Mouse (Mus musculus) liver, embryonic 15.5 days (tissue): Measurements from ENCODE around the gene Gpr153. TPM values are rescaled to one million over a fixed set of nuclear protein-coding genes. Genes with fewer than 3 reads are reported as not detected.
A peak's percentile ranks its signal among the peaks of the same experiment; 100 is the strongest.

Source experiments
- ATAC-seq: fragments of 200-750 bp; cut with Nextera tagmentation; 2 replicates; pipeline ENCODE4 v1.8.0; 2017; ENCODE audit warnings: moderate number of reproducible peaks, mild to moderate bottlenecking, moderate library complexity; ENCODE audit not compliant: insufficient read depth
- H3K27ac ChIP-seq: fragments of 300-500 bp; sonication (generic); replicated peaks from 2 replicates; pipeline ENCODE4 v1.5.1; 2015; ENCODE audit warnings: mild to moderate bottlenecking, inconsistent platforms
- H3K27me3 ChIP-seq: fragments of 300-500 bp; sonication (generic); 2 replicates; pipeline ENCODE4 v1.6.1; 2015; ENCODE audit warnings: mild to moderate bottlenecking, inconsistent platforms
- H3K36me3 ChIP-seq: fragments of 300-500 bp; sonication (generic); replicated peaks from 2 replicates; pipeline ENCODE4 v1.6.1; 2015; ENCODE audit warnings: moderate library complexity, mild to moderate bottlenecking, inconsistent platforms
- H3K4me1 ChIP-seq: fragments of 300-500 bp; sonication (generic); replicated peaks from 2 replicates; pipeline ENCODE4 v1.6.1; 2015; ENCODE audit warnings: inconsistent platforms
- H3K4me2 ChIP-seq: fragments of 300-500 bp; sonication (generic); 2 replicates; pipeline ENCODE4 v1.6.1; 2015; ENCODE audit warnings: moderate library complexity, mild to moderate bottlenecking, inconsistent platforms
- H3K4me3 ChIP-seq: fragments of 300-500 bp; sonication (generic); replicated peaks from 2 replicates; pipeline ENCODE4 v1.5.1; 2015; ENCODE audit warnings: mild to moderate bottlenecking, inconsistent platforms
- H3K9ac ChIP-seq: fragments of 300-500 bp; sonication (generic); 2 replicates; pipeline ENCODE4 v1.6.1; 2015; ENCODE audit warnings: moderate library complexity, mild to moderate bottlenecking, inconsistent platforms
- H3K9me3 ChIP-seq: fragments of 300-500 bp; sonication (generic); replicated peaks from 2 replicates; pipeline ENCODE4 v1.6.1; 2016; ENCODE audit warnings: inconsistent platforms
- WGBS: fragments of 180-500 bp; shearing (Covaris S2); methylation state at CpG from one replicate; pipeline ENCODE4 v1.1.7; 2015; ENCODE audit warnings: mixed read lengths; ENCODE audit not compliant: insufficient replicate concordance; 5-methylcytosine and 5-hydroxymethylcytosine counted together
- polyA plus RNA-seq: library from polyadenylated mRNA; unstranded; fragments of >200 nt; fragmentation: Nextera tagmentation; extraction: Ambion mirVana; gene quantifications from 2 replicates; pipeline ENCODE4 v1.2.1, GENCODE M21; 2015

Gpr153 gene
- polyA plus RNA-seq, 1 experiment from 2014 or later, result 0.76 TPM

- no peak overlapping the region for H3K27ac ChIP-seq
- H3K4me3 ChIP-seq, result no peak overlapping the region
- H3K4me2 ChIP-seq, result no peak overlapping the region
- no peaks in the 10 kb centered on the region for H3K27me3 ChIP-seq
- H3K36me3 ChIP-seq, result peaks cover 50% of the 10 kb centered on the region
- WGBS, result 78% methylated on average over 10 of the region's 10 CpGs
- peaks cover 9% of the 10 kb centered on the region for H3K4me1 ChIP-seq
- ATAC-seq, result no peak
- no peak overlapping the region for H3K9ac ChIP-seq
- no peaks in the 10 kb centered on the region for H3K9me3 ChIP-seq
Observed at GRCm38 (mm10) chr4:152303172-152303571, 29.1 kb downstream of the Gpr153 start.

DNA sequence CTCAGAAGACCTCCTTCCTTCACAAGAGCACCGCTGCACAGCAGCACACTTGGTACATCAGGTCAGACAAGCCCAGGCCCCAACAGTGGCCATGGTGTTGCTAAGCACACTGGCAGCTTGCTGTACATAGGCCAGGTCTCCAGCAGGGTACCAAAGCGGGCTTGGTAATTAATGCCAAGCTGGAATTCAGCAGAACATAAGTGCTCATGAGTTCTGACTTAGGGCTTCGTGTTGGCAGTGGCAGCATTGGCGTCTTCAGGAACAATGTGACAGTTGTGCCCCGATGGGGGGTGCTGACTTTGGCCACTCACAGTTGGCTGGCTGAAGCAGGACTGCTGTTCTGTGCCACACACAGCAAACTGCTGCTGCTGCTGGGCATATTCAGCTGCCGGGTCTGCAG lies 30.7 kb downstream of the Gpr153 start:
- H3K36me3 ChIP-seq, result peaks cover 48% of the 10 kb centered on the region
- WGBS, result 80% methylated on average over 6 of the region's 6 CpGs
- no peak overlapping the region for H3K9ac ChIP-seq
- H3K27me3 ChIP-seq, result no peaks in the 10 kb centered on the region
- H3K9me3 ChIP-seq, result no peaks in the 10 kb centered on the region
- no peak for ATAC-seq
- no peak overlapping the region for H3K4me2 ChIP-seq
- H3K4me1 ChIP-seq, result no peaks in the 10 kb centered on the region
- H3K27ac ChIP-seq, result no peak overlapping the region
- no peak overlapping the region for H3K4me3 ChIP-seq

DNA sequence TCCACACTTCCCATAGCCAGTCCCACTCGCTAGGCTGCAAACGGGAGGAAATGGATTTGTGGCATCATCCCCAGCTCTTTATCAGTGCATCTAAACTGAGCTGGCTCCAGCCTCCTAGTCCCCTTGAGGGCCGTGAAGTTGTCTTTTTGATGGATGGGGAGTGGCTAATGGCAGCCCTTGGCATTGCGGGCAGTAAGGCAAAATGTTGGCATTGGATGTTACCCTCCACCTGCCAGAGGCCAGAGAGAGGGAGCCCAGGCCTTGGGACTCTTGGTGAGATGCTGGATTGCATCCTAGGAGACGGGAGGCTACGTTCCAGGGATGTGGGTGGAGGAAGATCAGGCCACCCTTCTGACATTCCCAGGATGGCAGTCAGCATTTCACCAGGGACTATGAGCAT lies 32.0 kb downstream of the Gpr153 start:
- H3K4me3 ChIP-seq, result no peak overlapping the region
- peaks cover 36% of the 10 kb centered on the region for H3K36me3 ChIP-seq
- H3K9ac ChIP-seq, result no peak overlapping the region
- ATAC-seq, result no peak
- 66% methylated on average over 6 of the region's 6 CpGs for WGBS
- H3K9me3 ChIP-seq, result no peaks in the 10 kb centered on the region
- H3K4me1 ChIP-seq, result no peaks in the 10 kb centered on the region
- H3K27me3 ChIP-seq, result peaks cover 12% of the 10 kb centered on the region
- H3K4me2 ChIP-seq, result no peak overlapping the region
- H3K27ac ChIP-seq, result no peak overlapping the region

GRCm38 (mm10) chr4:152307542-152307941 lies 33.5 kb downstream of the Gpr153 start:
- Histone ChIP-seq H3K4me3 (no peak overlapping the region), H3K27ac (no peak overlapping the region), H3K36me3 (peaks cover 23% of the 10 kb centered on the region), H3K9me3 (no peaks in the 10 kb centered on the region), H3K4me1 (peaks cover 5% of the 10 kb centered on the region), H3K27me3 (peaks cover 28% of the 10 kb centered on the region), H3K4me2 (no peak overlapping the region), H3K9ac (no peak overlapping the region)
- 78% methylated on average over 9 of the region's 9 CpGs for WGBS
- ATAC-seq, result no peak

DNA sequence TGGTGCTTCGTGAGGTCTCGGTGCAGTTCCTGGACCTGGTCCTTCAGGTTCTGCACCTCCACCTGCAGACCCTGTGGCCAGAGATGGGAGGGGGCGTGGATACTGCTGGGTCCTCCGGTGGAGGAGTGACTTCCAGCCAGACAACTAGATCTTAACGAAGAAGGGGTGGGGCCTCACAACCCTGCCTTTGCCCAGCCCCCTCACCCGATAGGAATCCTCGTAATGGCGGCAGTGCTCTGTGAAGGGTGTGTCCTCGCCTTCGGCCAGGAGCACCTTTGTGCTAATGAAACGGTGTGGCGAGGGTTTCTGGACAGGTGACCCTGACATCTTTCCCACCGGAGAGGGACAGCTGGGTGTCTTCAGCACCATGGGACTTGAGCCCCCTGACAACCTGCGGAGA lies 38.2 kb downstream of the Gpr153 start:
- no peak for ATAC-seq
- 6% methylated on average over 14 of the region's 14 CpGs for WGBS
- peaks cover 74% of the 10 kb centered on the region for H3K27me3 ChIP-seq

GRCm38 (mm10) chr4:152313211-152313632 lies 39.2 kb downstream of the Gpr153 start:
- no peak overlapping the region for H3K27ac ChIP-seq
- H3K4me1 ChIP-seq, result peaks cover 16% of the 10 kb centered on the region
- no peak overlapping the region for H3K9ac ChIP-seq
- H3K27me3 ChIP-seq, result peaks cover 85% of the 10 kb centered on the region
- peak overlapping the region; percentile 24 for H3K4me3 ChIP-seq
- ATAC-seq, result no peak
- WGBS, result 1% methylated on average over 29 of the region's 29 CpGs
- no peaks in the 10 kb centered on the region for H3K9me3 ChIP-seq
- peak overlapping the region; percentile 47 for H3K4me2 ChIP-seq
- H3K36me3 ChIP-seq, result no peaks in the 10 kb centered on the region

More for the DNA sequence above, 38.2 kb downstream of the Gpr153 start:
- H3K27ac ChIP-seq, result no peak overlapping the region
- H3K4me2 ChIP-seq, result peak overlapping the region; percentile 15; the same call in 1 of the 2 replicates
- no peak overlapping the region for H3K4me3 ChIP-seq
- no peaks in the 10 kb centered on the region for H3K36me3 ChIP-seq
- H3K4me1 ChIP-seq, result peaks cover 16% of the 10 kb centered on the region
- H3K9ac ChIP-seq, result no peak overlapping the region
- H3K9me3 ChIP-seq, result no peaks in the 10 kb centered on the region

GRCm38 (mm10) chr4:152313934-152314333 lies 39.9 kb downstream of the Gpr153 start:
- no peak overlapping the region for H3K4me2 ChIP-seq
- H3K36me3 ChIP-seq, result no peaks in the 10 kb centered on the region

GRCm38 (mm10) chr4:152315498-152316213 lies 41.6 kb downstream of the Gpr153 start:
- Histone ChIP-seq H3K4me2 (peak overlapping the region; percentile 15), H3K27me3 (peaks cover 89% of the 10 kb centered on the region)
- WGBS, result 2% methylated on average over 43 of the region's 43 CpGs

More at GRCm38 (mm10) chr4:152313934-152314333, 39.9 kb downstream of the Gpr153 start:
- Histone ChIP-seq H3K4me1 (peaks cover 22% of the 10 kb centered on the region), H3K9ac (no peak overlapping the region), H3K27me3 (peaks cover 92% of the 10 kb centered on the region), H3K9me3 (no peaks in the 10 kb centered on the region), H3K27ac (no peak overlapping the region), H3K4me3 (no peak overlapping the region)
- ATAC-seq, result no peak

GRCm38 (mm10) chr4:152317631-152318033 lies 43.6 kb downstream of the Gpr153 start:
- Histone ChIP-seq H3K9me3 (no peaks in the 10 kb centered on the region), H3K4me1 (peaks cover 16% of the 10 kb centered on the region), H3K36me3 (no peaks in the 10 kb centered on the region), H3K4me3 (no peak overlapping the region), H3K4me2 (no peak overlapping the region), H3K27me3 (peaks cover 73% of the 10 kb centered on the region), H3K27ac (no peak overlapping the region), H3K9ac (no peak overlapping the region)
- ATAC-seq, result no peak
- 74% methylated on average over 6 of the region's 6 CpGs for WGBS

More at GRCm38 (mm10) chr4:152315498-152316213, 41.6 kb downstream of the Gpr153 start:
- H3K36me3 ChIP-seq, result no peaks in the 10 kb centered on the region
- no peak overlapping the region for H3K27ac ChIP-seq
- H3K9me3 ChIP-seq, result no peaks in the 10 kb centered on the region
- no peak for ATAC-seq
- H3K9ac ChIP-seq, result no peak overlapping the region
- H3K4me3 ChIP-seq, result no peak overlapping the region; the same call in 1 of the 2 replicates
- H3K4me1 ChIP-seq, result peaks cover 22% of the 10 kb centered on the region

- no peak for ATAC-seq
- H3K4me1 ChIP-seq, result 0 out of 2 replicates have a peak, but pooled peaks cover 6% of the 10 kb centered on the region
- no peak within 1 kb of the TSS for H3K27ac ChIP-seq
- no peaks in the 10 kb centered on the region for H3K36me3 ChIP-seq
- WGBS, result 6% methylated on average over 26 of the region's 26 CpGs
- H3K4me3 ChIP-seq, result 0 out of 2 replicates have a peak within 1 kb of the TSS, but pooled peaks have one; percentile 10
- peak within 1 kb of the TSS; percentile 49 for H3K4me2 ChIP-seq
- peaks cover 63% of the 10 kb centered on the region for H3K27me3 ChIP-seq
- no peak within 1 kb of the TSS for H3K9ac ChIP-seq
- H3K9me3 ChIP-seq, result no peaks in the 10 kb centered on the region
Observed at GRCm38 (mm10) chr4:152318517-152319234, 44.6 kb downstream of the Gpr153 start, which contains the start of gene Rnf207. Gene Rnf207 (minus strand): TSS chr4:152318993.

GRCm38 (mm10) chr4:152321464-152321863 lies 47.4 kb downstream of the Gpr153 start:
- no peak overlapping the region for H3K4me2 ChIP-seq
- no peak overlapping the region for H3K27ac ChIP-seq
- H3K4me3 ChIP-seq, result no peak overlapping the region
- no peaks in the 10 kb centered on the region for H3K36me3 ChIP-seq
- no peak overlapping the region for H3K9ac ChIP-seq
- H3K27me3 ChIP-seq, result peaks cover 35% of the 10 kb centered on the region
- peaks cover 22% of the 10 kb centered on the region for H3K4me1 ChIP-seq
- 53% methylated on average over 5 of the region's 5 CpGs for WGBS
- no peak for ATAC-seq
- H3K9me3 ChIP-seq, result no peaks in the 10 kb centered on the region
